Mouse (Mus musculus) ES-Bruce4 (cell line): Measurements from ENCODE around the gene Arid5b. TPM values are rescaled to one million over a fixed set of nuclear protein-coding genes. Genes with fewer than 3 reads are reported as not detected.
A peak's percentile ranks its signal among the peaks of the same experiment; 100 is the strongest.

ENCODE experiments used
- H3K27ac ChIP-seq: 2 replicates; pipeline ENCODE4 v1.5.1; 2012; ENCODE audit warnings: low read length, inconsistent platforms; ENCODE audit not compliant: insufficient read depth
- H3K27me3 ChIP-seq: 2 replicates; pipeline ENCODE4 v1.6.1; 2012; ENCODE audit warnings: mild to moderate bottlenecking, low read length, inconsistent platforms; ENCODE audit not compliant: control insufficient read depth, poor library complexity, insufficient read depth, severe bottlenecking
- H3K36me3 ChIP-seq: 2 replicates; pipeline ENCODE4 v1.6.1; 2012; ENCODE audit warnings: inconsistent platforms, mild to moderate bottlenecking, low read length, moderate library complexity; ENCODE audit not compliant: control insufficient read depth, poor library complexity, insufficient read depth, severe bottlenecking
- H3K4me1 ChIP-seq: one replicate; pipeline ENCODE4 v1.8.1; 2011; ENCODE audit warnings: low read length; ENCODE audit not compliant: control insufficient read depth, insufficient read depth
- H3K4me3 ChIP-seq: 2 replicates; pipeline ENCODE4 v1.5.1; 2011; ENCODE audit warnings: low read depth, mild to moderate bottlenecking, low read length
- H3K9ac ChIP-seq: 2 replicates; pipeline ENCODE4 v1.6.1; 2012; ENCODE audit warnings: low read depth, mild to moderate bottlenecking, inconsistent platforms; ENCODE audit not compliant: poor library complexity, severe bottlenecking
- H3K9me3 ChIP-seq: replicated peaks from 2 replicates; pipeline ENCODE4 v1.6.1; 2012; ENCODE audit warnings: mild to moderate bottlenecking, low read length, inconsistent platforms; ENCODE audit not compliant: control insufficient read depth, poor library complexity, insufficient read depth, severe bottlenecking
- CTCF ChIP-seq: IDR thresholded peaks from one replicate; pipeline ENCODE4 v1.8.1; 2011; ENCODE audit warnings: low read depth, low read length
- EP300 ChIP-seq: IDR thresholded peaks from 2 replicates; pipeline ENCODE4 v1.6.1; 2011; ENCODE audit warnings: low read depth, low read length; ENCODE audit not compliant: insufficient read depth
- POLR2A ChIP-seq: IDR thresholded peaks from one replicate; pipeline ENCODE4 v1.8.1; 2011; ENCODE audit warnings: low read length; ENCODE audit not compliant: insufficient read depth
- polyA plus RNA-seq: library from polyadenylated mRNA; stranded (reverse); fragments of >200 nt; gene quantifications from 2 replicates; pipeline ENCODE4 v1.2.4, GENCODE M21; 2011; ENCODE audit warnings: low read depth; ENCODE audit not compliant: missing spikeins, insufficient read depth, insufficient read length

Gene Arid5b
- polyA plus RNA-seq, 1 experiment, result 48.3 TPM

DNA sequence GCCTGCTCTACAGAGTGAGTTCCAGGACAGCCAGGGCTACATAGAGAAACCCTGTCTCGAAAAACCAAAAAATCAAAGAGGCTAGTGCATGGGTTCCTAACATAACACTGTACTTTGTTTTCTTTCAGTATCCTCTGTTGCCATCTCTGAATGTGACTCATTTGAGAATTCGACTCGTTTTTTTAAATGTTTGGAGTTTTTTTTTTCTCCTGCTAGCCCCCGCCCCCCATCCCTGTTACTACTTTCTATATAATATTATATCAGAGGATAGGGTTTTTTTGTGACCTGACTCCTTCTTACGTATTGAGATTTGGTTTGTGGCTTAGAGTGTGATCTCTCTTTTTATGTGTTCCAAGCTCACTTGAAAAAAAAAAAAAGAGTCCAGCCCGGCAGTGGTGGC is 223.8 kb downstream of the Arid5b start:
- Histone ChIP-seq H3K9ac (no peak overlapping the region), H3K4me1 (no peaks in the 10 kb centered on the region), H3K36me3 (no peaks in the 10 kb centered on the region), H3K27me3 (no peaks in the 10 kb centered on the region), H3K9me3 (peaks cover 4% of the 10 kb centered on the region; the same call in 1 of the 2 replicates), H3K4me3 (no peak overlapping the region), H3K27ac (no peak overlapping the region)
- TF ChIP-seq POLR2A (no peak), EP300 (no peak), CTCF (no peak)

- no peak overlapping the region for H3K27ac ChIP-seq
- H3K4me3 ChIP-seq, result no peak overlapping the region
- peaks cover 4% of the 10 kb centered on the region; the same call in 1 of the 2 replicates for H3K9me3 ChIP-seq
- H3K4me1 ChIP-seq, result no peaks in the 10 kb centered on the region
- TF ChIP-seq EP300 (no peak), POLR2A (no peak), CTCF (no peak)
- no peaks in the 10 kb centered on the region for H3K27me3 ChIP-seq
- H3K9ac ChIP-seq, result no peak overlapping the region
- H3K36me3 ChIP-seq, result no peaks in the 10 kb centered on the region
Observed at GRCm38 (mm10) chr10:68054131-68054530, 224.4 kb downstream of the Arid5b start.

DNA sequence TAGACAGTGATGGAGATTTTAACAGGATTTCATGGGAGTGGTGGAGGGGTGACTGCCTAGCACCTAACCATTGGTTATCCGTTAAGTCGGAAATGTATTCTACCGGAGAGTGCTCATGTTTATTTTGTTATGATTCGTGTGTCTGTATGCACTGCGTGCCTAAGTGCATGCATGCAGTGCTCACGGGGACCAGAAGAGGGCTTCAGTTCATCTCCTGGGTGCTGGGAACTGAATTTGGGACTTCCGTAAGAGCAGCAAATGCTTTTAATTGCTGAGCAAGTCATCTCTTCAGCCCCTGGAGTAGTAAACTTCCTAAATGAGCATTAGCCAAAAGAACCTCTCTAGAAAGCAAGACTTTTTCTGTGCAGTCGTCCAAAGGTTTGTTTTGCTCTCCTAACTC is 226.2 kb downstream of the Arid5b start:
- Histone ChIP-seq H3K9me3 (no peaks in the 10 kb centered on the region), H3K4me3 (no peak overlapping the region), H3K27ac (no peak overlapping the region), H3K36me3 (no peaks in the 10 kb centered on the region), H3K4me1 (no peaks in the 10 kb centered on the region), H3K27me3 (no peaks in the 10 kb centered on the region), H3K9ac (no peak overlapping the region)
- TF ChIP-seq POLR2A (no peak), CTCF (peak; percentile 59)

GRCm38 (mm10) chr10:68051316-68051933 is 227.1 kb downstream of the Arid5b start:
- no peaks in the 10 kb centered on the region for H3K27me3 ChIP-seq
- no peak overlapping the region for H3K4me3 ChIP-seq
- H3K9ac ChIP-seq, result no peak overlapping the region
- no peak for TF ChIP-seq POLR2A
- TF ChIP-seq CTCF, result no peak
- no peak for TF ChIP-seq EP300
- H3K9me3 ChIP-seq, result no peaks in the 10 kb centered on the region
- H3K27ac ChIP-seq, result no peak overlapping the region
- no peaks in the 10 kb centered on the region for H3K36me3 ChIP-seq
- no peaks in the 10 kb centered on the region for H3K4me1 ChIP-seq

DNA sequence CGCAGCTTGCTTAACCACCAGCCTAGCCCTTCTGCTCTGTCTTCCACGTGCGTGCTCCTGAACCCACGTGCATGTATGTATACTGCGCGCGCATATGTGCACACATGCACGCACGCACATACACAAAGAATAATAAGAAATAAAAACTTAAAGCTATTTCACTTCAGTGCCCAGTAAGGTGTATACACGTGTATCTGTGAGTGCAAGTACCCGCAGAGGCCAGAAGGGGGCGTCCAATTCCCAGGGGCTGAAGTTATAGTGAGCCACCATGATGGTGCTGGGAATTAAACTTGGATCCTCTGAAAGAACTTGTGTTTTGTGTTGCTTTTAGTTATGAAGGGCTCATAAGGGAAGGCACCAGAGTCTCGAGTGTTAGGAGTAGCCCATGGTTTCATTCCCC is 227.7 kb downstream of the Arid5b start:
- Histone ChIP-seq H3K9me3 (no peaks in the 10 kb centered on the region), H3K9ac (no peak overlapping the region), H3K4me3 (no peak overlapping the region), H3K4me1 (no peaks in the 10 kb centered on the region), H3K36me3 (no peaks in the 10 kb centered on the region), H3K27ac (no peak overlapping the region), H3K27me3 (no peaks in the 10 kb centered on the region)
- peak; percentile 59 for TF ChIP-seq CTCF
- TF ChIP-seq EP300, result no peak

DNA sequence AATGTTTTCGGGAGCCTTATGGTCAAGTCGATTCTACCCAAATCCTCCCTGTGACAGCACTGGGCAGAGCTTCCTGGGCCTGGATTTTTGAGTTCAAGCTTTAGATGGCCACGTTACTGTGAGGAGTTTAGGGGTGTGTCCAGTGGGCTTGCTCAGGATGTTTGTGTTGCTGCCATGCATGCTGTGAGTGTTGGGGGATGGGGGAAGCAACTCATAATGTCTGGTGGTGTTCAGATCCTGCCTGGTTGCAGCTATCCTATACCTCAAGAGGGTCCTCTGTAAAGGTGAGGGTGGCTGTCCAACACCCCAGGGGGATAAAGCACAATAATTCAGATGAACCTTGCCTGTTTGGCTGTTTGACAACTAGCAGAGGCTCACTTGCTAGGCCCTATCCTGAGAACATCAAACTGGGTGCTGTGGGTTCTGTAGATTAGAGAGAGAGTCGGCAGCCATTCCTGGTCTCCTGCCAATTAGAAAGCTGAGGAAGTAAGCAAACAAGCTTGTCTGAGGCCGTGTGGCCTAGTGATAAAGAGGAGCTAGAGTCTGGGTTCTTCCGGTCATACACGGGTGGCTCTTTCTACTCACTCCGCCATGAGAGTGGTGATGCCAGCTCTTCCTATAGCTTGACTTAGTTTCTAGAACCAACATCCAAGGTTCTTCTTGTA is 229.8 kb downstream of the Arid5b start:
- H3K27me3 ChIP-seq, result no peaks in the 10 kb centered on the region
- no peaks in the 10 kb centered on the region for H3K36me3 ChIP-seq
- peaks cover 1% of the 10 kb centered on the region for H3K4me1 ChIP-seq
- H3K4me3 ChIP-seq, result no peak overlapping the region
- no peaks in the 10 kb centered on the region for H3K9me3 ChIP-seq
- H3K9ac ChIP-seq, result no peak overlapping the region
- TF ChIP-seq EP300, result no peak
- TF ChIP-seq POLR2A, result no peak
- no peak overlapping the region for H3K27ac ChIP-seq
